In genomic region chr14:87297160-87297559, GRCm38 (mm10) we compare ENCODE assay signal across 16 mouse cellular contexts.
"Had no signal": no experiment of that assay in that cellular context is flagged by ENCODE, and none has a peak within 500 bp of the region (broad histone marks: within the 10 kb centered on the region; RNA-seq: fewer than 3 reads in every experiment).

No protein-coding gene starts in this region.

- H3K9me3 ChIP-seq: limb, embryonic 10.5 days; liver, embryonic 15.5 days; neural tube, embryonic 13.5 days had no signal

- ATAC-seq: intestine, postnatal 0 days had no signal

- H3K9ac ChIP-seq: liver, embryonic 15.5 days; lung, embryonic 14.5 days; neural tube, embryonic 13.5 days had no signal

- H3K4me1 ChIP-seq: limb, embryonic 10.5 days; liver, embryonic 15.5 days; neural tube, embryonic 13.5 days had no signal

- H3K4me2 ChIP-seq: liver, embryonic 11.5 days; liver, embryonic 15.5 days; lung, embryonic 14.5 days; midbrain, embryonic 11.5 days; neural tube, embryonic 13.5 days had no signal

- H3K27ac ChIP-seq: left cerebral cortex, adult 2 months; limb, embryonic 10.5 days; liver, embryonic 15.5 days; neural tube, embryonic 13.5 days had no signal

- H3K4me3 ChIP-seq: left cerebral cortex, adult 2 months; limb, embryonic 10.5 days; liver, embryonic 15.5 days; neural tube, embryonic 13.5 days had no signal

- H3K27me3 ChIP-seq: liver, embryonic 15.5 days; neural tube, embryonic 13.5 days had no signal

- DNase-seq: kidney, postnatal 25 days; lung, embryonic 14.5 days; lung, postnatal 10 days; lung, postnatal 4 days; retina, postnatal 1 day; right cerebral cortex, postnatal 4 days; spleen, adult 18-20 months; thymus, adult 18-20 months; thymus, postnatal 14 days had no signal

- H3K36me3 ChIP-seq: limb, embryonic 10.5 days; liver, embryonic 15.5 days; neural tube, embryonic 13.5 days had no signal
